In the genomic region with DNA sequence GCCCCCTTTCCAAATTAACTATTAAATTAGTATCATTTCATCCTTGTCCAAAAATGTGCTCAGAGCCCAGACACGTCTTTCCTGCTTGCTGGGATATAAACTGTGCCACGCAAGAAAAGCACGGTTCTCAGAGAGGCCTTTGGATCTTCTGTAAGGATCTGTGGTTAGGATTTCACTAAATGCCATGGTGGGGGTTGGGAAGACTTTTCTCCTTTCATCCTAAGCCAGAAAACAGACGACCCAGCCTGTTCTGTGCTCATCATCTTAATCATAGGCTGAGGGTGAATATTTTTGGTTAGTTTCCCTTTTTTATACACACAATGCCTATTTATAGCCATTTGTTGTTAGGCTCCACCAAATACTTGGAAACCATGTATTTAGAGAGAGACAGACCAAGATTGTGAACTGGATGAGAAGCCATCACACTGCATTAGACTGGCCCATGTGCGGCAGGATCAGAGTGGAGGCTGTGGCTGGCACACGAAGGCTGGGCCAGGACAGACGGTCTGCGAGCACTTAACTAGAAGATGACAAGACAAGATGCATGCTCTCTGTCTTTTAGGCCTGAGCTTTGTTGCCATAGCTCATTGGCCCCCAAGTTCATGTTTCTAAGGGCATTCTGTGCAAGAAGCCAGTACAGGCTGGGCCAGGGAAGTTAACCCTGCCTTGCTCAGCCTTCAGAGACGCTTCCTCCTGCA, we compare ENCODE assay signal across 16 mouse cellular contexts.
DNase-seq lines count a peak whose midpoint lies in the region; ATAC-seq and TF ChIP-seq lines count a peak whose summit lies in the region.
"Had no signal": no experiment of that assay in that cellular context is flagged by ENCODE, and none has a peak within 500 bp of the region (broad histone marks: within the 10 kb centered on the region; RNA-seq: fewer than 3 reads in every experiment).

No protein-coding gene starts in this region.

- peaks cover 30% of the 10 kb centered on the region for H3K4me1 ChIP-seq in kidney, embryonic 14.5 days (ENCODE audit: control insufficient read depth, insufficient read depth, low read length)
- H3K4me1 ChIP-seq in midbrain, embryonic 10.5 days, result peaks cover 14% of the 10 kb centered on the region
- H3K4me1 ChIP-seq in midbrain, embryonic 16.5 days (ENCODE audit: control insufficient read depth, insufficient read depth, low read length), result no peaks in the 10 kb centered on the region; the same call in 1 of the 2 replicates
- peaks cover 21% of the 10 kb centered on the region for H3K4me1 ChIP-seq in olfactory bulb, adult 2 months (ENCODE audit: control insufficient read depth, insufficient read depth, low read length)
- H3K4me1 ChIP-seq: midbrain, embryonic 15.5 days; neural tube, embryonic 12.5 days had no signal

- WGBS in kidney, embryonic 14.5 days, result 74% methylated on average over 9 of the region's 9 CpGs
- WGBS in midbrain, embryonic 10.5 days, result 84% methylated on average over 9 of the region's 9 CpGs
- 74% methylated on average over 9 of the region's 9 CpGs for WGBS in midbrain, embryonic 16.5 days
- 33% methylated on average over 9 of the region's 9 CpGs for WGBS in olfactory bulb, adult 2 months

- no peak overlapping the region for H3K4me3 ChIP-seq in kidney, embryonic 14.5 days (ENCODE audit: low read length)
- no peak overlapping the region for H3K4me3 ChIP-seq in midbrain, embryonic 10.5 days
- no peak overlapping the region for H3K4me3 ChIP-seq in midbrain, embryonic 16.5 days (ENCODE audit: low read depth, low read length)
- no peak overlapping the region for H3K4me3 ChIP-seq in olfactory bulb, adult 2 months (ENCODE audit: insufficient read depth, low read depth, low read length)
- H3K4me3 ChIP-seq: liver, embryonic 12.5 days; midbrain, embryonic 15.5 days; neural tube, embryonic 12.5 days had no signal

- TF ChIP-seq CTCF in olfactory bulb, adult 2 months (IDR thresholded peaks at IDR 0.05; ENCODE audit: insufficient read depth, low read depth, low read length), result no peak

- peak; percentile 34 to 64 for DNase-seq in adrenal gland, adult (ENCODE audit: inconsistent age in 2 of 2, low spot score in 1 of 2)
- DNase-seq in adrenal gland, postnatal 14 days, result no peak
- DNase-seq in kidney, postnatal 10 days, result no peak
- no peak for DNase-seq in midbrain, embryonic 10.5 days (ENCODE audit: low spot score)
- no peak for DNase-seq in c-Kit-positive CD71-positive TER-119-positive erythroid progenitor cells, embryonic 14.5 days (ENCODE audit: low spot score)
- DNase-seq: cerebellum, adult 18-20 months; kidney, adult 18-20 months; thymus, postnatal 4 days had no signal

- H3K27ac ChIP-seq in kidney, embryonic 14.5 days (ENCODE audit: low read depth, low read length), result peak overlapping the region; percentile 34; the same call in 1 of the 2 replicates
- peak overlapping the region; percentile 38; the same call in 1 of the 2 replicates for H3K27ac ChIP-seq in midbrain, embryonic 10.5 days (replicated peaks)
- H3K27ac ChIP-seq in midbrain, embryonic 16.5 days (ENCODE audit: low read length), result no peak overlapping the region
- peak overlapping the region; percentile 86 for H3K27ac ChIP-seq in olfactory bulb, adult 2 months (ENCODE audit: insufficient read depth, low read depth, low read length)
- H3K27ac ChIP-seq: hindbrain, embryonic 14.5 days; liver, embryonic 12.5 days; midbrain, embryonic 15.5 days; neural tube, embryonic 12.5 days had no signal

- no peaks in the 10 kb centered on the region for H3K27me3 ChIP-seq in kidney, embryonic 14.5 days (ENCODE audit: control insufficient read depth, insufficient read depth, low read length)
- no peaks in the 10 kb centered on the region for H3K27me3 ChIP-seq in midbrain, embryonic 10.5 days (ENCODE audit: low read depth, poor library complexity, severe bottlenecking)
- H3K27me3 ChIP-seq in midbrain, embryonic 16.5 days (ENCODE audit: control insufficient read depth, insufficient read depth, low read depth, low read length), result no peaks in the 10 kb centered on the region
- H3K27me3 ChIP-seq: liver, embryonic 12.5 days; midbrain, embryonic 15.5 days; neural tube, embryonic 12.5 days; Patski had no signal

- TF ChIP-seq POLR2A in olfactory bulb, adult 2 months (IDR thresholded peaks at IDR 0.05; ENCODE audit: insufficient read depth, low read depth, low read length), result no peak

- no peak overlapping the region for H3K9ac ChIP-seq in kidney, embryonic 14.5 days (ENCODE audit: low read depth, low read length)
- no peak overlapping the region for H3K9ac ChIP-seq in midbrain, embryonic 16.5 days (ENCODE audit: low read depth, low read length)
- H3K9ac ChIP-seq: hindbrain, embryonic 14.5 days; liver, embryonic 12.5 days; midbrain, embryonic 15.5 days; neural tube, embryonic 12.5 days had no signal

- 0 out of 2 replicates have a peak, but pooled peaks have one; percentile 28 for ATAC-seq in kidney, embryonic 14.5 days (ENCODE audit: low FRiP score, low TSS enrichment)
- no peak for ATAC-seq in midbrain, embryonic 16.5 days
- ATAC-seq: liver, embryonic 12.5 days; midbrain, embryonic 15.5 days; Patski had no signal

- no peak overlapping the region for H3K4me2 ChIP-seq in kidney, embryonic 14.5 days (replicated peaks; ENCODE audit: low read depth, low read length)
- H3K4me2 ChIP-seq in midbrain, embryonic 16.5 days (ENCODE audit: low read length), result no peak overlapping the region
- H3K4me2 ChIP-seq: hindbrain, embryonic 14.5 days; liver, embryonic 12.5 days; midbrain, embryonic 15.5 days; neural tube, embryonic 12.5 days had no signal

- no peaks in the 10 kb centered on the region for H3K36me3 ChIP-seq in kidney, embryonic 14.5 days (ENCODE audit: control insufficient read depth, insufficient read depth, low read length)
- no peaks in the 10 kb centered on the region for H3K36me3 ChIP-seq in midbrain, embryonic 10.5 days
- no peaks in the 10 kb centered on the region for H3K36me3 ChIP-seq in midbrain, embryonic 16.5 days (ENCODE audit: control insufficient read depth, insufficient read depth, low read length)
- H3K36me3 ChIP-seq: liver, embryonic 12.5 days; midbrain, embryonic 15.5 days; neural tube, embryonic 12.5 days had no signal

- no peaks in the 10 kb centered on the region for H3K9me3 ChIP-seq in kidney, embryonic 14.5 days (ENCODE audit: control insufficient read depth, low read length)
- no peaks in the 10 kb centered on the region for H3K9me3 ChIP-seq in midbrain, embryonic 10.5 days (replicated peaks)
- no peaks in the 10 kb centered on the region for H3K9me3 ChIP-seq in midbrain, embryonic 16.5 days (replicated peaks; ENCODE audit: control insufficient read depth, low read length, poor library complexity, severe bottlenecking)
- H3K9me3 ChIP-seq: liver, embryonic 12.5 days; midbrain, embryonic 15.5 days; neural tube, embryonic 12.5 days had no signal

Comparison
In these comparisons a context has a peak if more than half of its experiments do, and no peak if none do; other contexts are left out.
1. DNase-seq: peak in adrenal gland, adult (2 of 2); none in adrenal gland, postnatal 14 days (single experiment), kidney, postnatal 10 days (single experiment), midbrain, embryonic 10.5 days (single experiment) and c-Kit-positive CD71-positive TER-119-positive erythroid progenitor cells, embryonic 14.5 days (single experiment).